Mouse (Mus musculus): Measurements from ENCODE around the gene Hoxd3. TPM values are rescaled to one million over a fixed set of nuclear protein-coding genes. Genes with fewer than 3 reads are reported as not detected.

The Hoxd3 gene
- polyA plus RNA-seq, 2 experiments from 2014 or later, result not detected

DNA sequence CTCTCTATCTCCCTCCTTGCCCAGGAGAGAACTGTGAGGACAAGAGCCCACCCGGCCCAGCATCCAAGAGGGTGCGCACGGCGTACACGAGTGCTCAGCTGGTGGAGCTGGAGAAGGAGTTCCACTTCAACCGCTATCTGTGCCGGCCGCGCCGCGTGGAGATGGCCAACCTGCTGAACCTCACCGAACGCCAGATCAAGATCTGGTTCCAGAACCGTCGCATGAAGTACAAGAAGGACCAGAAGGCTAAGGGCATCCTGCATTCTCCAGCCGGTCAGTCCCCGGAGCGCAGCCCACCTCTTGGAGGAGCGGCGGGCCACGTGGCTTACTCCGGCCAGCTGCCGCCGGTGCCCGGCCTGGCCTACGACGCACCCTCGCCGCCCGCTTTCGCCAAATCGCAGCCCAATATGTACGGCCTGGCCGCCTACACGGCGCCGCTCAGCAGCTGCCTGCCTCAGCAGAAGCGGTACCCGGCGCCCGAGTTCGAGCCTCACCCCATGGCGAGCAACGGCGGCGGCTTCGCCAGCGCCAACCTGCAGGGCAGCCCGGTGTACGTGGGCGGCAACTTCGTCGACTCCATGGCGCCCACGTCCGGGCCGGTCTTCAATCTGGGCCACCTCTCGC is 34.7 kb downstream of the Hoxd3 start:
- no peak for ATAC-seq

DNA sequence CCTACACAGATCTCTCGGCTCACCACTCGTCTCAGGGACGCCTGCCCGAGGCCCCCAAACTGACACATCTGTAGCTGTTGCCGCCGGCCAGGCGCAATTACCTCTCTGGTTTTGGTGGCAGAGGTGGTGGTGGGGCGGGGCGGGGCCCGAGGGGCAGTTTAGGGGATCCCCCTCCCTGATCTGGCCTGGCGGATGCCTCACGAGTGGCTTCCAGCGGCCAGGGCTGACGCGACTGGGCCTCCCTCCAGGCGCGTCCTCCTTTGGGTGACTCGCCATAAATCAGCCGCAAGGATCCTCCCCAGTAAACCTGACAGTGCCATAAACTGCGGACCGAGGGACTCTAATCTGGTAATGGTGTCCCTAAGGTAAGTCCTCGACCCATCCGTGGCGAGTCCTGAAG is 35.3 kb downstream of the Hoxd3 start:
- ATAC-seq, result no peak

DNA sequence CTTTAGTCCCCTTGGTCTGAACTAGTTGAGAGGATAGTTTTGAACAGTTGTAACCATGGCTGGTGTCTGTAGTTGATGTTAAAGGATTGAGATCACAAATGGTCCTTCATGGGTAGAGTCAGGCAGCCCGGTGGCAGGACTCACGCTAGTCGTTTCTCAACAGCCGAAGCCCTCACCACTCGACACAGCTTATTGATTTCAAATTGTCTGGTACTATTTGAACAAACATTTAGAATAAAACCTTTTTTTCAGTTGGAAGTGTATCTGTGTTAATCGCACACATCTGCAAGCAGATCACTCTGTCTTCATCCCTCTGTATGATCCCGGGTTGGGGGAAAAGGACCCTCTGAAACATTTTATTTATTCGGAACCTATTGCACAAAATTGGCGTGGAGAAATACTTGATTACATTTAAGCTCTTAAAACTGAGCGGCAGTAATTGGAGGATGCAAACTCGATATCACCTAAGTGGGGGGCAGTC is 36.0 kb downstream of the Hoxd3 start:
- no peak for ATAC-seq

DNA sequence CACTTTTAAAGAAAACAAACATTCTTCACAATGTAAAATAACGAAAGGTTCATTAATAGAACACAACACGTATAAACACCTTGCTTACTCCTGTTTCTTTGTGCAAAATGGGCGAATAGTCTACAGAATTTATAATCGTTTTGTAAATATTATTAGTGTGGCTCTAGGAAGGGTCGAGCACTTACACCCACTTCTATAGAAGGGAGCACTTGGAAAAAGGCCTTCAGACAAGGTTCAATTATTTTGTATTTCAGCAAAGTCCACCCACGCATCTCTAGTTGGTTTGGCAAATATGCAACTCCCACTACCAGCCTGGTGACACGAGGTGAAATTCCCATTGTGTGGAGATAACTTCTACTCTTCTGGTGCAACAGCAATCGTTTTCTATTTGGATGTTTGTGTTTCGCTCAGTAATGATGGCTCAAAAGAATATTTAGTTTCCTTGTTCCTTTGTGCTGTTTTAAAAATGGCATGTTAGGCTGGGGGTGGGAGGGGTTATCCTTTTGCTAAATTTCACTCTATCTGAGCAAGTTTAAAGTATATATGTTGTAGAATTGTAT is 36.8 kb downstream of the Hoxd3 start:
- ATAC-seq, result no peak

DNA sequence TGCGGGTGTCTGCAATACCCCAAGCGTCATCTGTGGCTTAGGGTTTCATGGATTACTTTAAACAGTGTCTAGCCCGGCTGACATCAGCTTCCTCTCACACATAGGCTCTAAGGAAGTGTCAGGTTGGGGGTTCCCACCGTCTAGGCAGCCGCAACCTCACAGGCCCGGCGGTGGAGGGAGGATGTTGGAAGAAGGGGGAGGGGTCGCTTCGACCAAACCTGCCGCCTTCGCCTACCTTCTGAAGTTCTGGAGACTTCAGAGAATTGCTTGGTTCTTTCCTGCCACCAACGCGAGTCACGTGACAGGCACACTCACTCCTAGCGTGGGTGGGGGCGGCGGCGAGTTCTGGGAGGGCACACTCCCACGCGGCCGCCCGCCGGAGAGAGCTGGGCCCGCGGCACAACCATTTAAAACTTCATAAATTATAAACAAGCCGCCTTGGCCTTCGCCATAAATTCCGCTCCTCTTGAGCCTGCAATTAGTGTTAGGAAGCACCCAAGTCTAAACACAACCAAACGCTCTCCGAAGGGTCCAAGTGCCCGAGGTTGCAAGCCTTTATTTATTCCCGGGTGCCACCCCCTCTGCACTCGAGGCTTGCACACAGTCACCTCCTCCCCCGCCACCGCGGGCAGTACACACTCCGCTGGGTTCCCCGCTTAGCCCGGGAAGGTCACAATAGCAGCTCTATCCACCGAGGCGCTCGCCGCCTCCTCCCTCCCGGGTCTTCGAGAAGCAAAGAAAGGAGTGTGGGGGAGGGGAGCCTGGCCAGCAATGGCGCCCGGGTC is 37.8 kb downstream of the Hoxd3 start:
- peak; percentile 68 for ATAC-seq

DNA sequence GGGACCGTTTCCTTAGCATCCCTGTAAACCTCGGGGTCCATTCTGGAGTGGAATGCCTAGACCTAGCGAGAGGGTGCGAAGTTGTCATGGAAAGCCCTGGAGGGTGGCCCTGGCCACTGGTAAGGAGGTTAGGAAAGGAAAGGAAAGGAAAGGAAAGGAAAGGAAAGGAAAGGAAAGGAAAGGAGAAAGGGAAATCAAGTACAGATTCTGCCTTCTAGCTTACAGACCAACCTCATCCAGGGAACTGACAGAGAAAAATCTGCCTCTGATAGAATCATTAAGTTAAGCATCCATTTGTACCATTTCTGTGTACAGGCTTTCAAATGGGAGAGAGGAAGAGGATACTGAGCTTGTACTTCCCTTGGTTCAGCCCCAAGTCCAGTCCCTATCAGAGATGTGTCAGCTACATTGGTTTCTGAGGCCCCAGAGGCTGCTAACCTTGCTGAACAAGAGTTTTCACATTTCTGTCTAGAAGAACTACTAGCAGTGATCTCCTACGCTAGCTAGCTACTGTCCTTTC is 39.1 kb downstream of the Hoxd3 start:
- no peak for ATAC-seq

DNA sequence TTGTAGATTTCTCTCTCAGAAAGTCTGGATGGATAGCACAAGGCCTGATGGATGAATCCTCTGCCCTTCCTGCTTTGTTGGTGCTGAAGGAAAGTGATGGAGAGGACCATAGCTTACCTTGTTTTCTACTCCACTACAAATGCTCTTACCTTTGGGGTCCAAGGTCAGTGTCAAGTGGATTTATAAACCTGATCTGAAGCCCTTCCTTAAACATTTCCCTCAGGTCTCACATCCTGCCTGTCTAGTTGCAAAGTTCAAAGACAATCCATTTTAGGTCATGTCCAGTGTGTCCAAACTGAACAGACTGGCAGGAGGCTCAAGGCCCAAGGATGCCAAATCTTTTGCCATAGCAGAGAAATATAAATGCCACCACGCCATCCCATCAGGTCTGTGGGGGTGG is 40.1 kb downstream of the Hoxd3 start:
- no peak for ATAC-seq

DNA sequence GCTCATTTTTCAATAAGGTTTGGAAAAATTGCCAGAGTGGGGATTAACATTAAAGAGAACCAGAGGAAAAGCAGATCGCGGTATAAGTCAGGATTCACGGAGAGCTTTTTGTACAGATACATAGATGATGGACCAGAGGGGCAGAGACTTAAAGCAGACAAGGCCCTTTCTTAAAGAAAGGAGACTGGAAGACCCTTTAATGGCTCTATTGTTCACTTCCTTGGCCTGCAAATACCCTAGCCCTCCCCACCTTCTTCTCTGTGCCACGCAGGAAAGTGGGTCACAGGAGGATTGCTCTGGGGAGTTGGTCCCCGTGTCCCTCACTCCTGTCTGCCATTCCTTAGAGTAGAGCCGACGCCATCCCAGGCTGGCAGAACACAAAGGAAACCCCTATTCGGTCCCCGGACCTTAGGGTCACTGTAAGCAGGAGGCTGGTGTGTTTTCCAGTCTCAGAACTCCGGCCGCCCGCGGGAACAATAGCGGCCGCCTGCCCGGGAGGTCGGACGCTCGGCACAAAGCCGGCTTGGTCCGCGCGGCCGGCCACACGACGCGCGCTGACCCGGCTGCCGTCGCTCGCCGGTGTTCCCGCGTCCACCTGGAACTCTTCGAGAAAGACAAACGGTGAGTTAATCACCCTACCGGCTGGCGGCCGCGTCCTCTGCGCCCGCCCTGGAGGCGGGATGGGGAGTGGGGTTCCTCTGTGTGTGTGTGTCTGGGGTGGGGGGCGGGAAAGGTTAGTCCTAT is 40.9 kb downstream of the Hoxd3 start:
- no peak for ATAC-seq

DNA sequence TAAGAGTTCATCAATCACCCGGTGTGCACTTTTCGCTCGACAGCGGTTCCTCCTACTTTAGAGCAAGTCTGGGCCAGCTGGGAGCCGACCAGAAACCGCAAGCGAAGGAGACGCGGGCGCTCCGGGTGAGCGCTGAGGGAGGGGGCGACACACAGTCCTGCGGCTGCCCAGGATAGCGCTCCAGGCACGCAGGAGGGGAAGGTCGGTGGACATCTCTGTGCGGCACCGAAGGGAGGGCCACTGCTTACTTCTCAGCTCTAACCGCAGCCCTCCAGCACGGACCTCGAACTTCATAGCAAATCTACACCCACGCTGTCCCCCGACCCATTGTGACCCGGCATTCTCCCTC is 41.4 kb downstream of the Hoxd3 start:
- ATAC-seq, result no peak

DNA sequence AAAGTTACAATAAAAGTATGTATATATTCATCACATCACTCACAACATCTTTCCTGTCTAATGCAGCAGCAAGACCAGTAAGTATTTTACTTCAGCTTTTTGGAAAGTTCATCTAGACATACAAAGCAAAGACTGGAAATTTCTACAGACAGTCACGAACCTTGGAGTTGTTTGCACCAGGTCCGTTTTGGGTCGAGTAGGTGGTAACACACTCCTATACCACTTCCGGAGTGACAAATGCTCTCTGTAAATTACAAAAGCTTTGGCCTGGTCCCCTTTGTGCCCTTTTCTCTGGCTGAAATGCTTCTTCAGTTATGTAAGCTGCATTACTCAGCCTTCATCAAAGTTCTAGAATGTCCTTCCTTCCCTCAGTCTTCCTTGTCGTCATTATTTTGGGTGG is 42.0 kb downstream of the Hoxd3 start:
- no peak for ATAC-seq

DNA sequence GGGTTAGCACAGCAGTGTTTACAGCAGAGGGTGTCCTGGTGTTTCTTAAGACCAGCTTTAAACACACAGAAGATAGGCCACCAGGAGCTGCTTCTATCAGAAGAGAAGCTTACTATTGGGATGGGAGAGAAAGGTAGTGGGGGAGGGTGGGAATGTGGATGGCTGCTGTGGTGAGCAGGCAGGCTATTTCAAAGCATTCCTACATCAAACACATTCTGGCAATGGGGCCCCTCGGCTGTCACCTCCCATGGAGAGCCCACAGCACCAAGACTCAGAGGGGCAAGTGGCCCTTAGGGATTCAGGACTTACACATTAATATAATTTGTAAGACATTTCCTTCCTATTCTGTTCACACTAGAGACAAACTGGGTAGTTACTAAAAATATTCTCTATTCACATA is 48.4 kb downstream of the Hoxd3 start:
- no peak for ATAC-seq

DNA sequence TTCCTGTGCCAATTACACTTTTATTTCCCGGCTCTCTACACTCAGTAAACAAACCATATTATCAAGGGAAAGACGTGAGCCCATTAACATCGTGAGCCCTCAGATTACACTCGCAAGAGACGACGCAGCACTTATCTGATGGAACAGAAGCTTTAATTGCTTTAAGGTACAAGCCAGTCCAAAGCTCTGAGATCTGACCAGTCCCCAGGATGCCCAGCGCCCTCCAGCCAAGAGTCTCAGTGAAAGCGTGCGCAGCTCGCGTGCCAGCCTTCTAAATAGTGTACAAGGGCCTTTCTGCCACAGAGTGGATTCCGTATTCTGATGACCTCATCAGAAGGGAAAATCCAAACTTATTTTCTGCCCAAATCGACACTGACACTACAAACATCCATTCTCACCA is 50.2 kb downstream of the Hoxd3 start:
- ATAC-seq, result no peak

DNA sequence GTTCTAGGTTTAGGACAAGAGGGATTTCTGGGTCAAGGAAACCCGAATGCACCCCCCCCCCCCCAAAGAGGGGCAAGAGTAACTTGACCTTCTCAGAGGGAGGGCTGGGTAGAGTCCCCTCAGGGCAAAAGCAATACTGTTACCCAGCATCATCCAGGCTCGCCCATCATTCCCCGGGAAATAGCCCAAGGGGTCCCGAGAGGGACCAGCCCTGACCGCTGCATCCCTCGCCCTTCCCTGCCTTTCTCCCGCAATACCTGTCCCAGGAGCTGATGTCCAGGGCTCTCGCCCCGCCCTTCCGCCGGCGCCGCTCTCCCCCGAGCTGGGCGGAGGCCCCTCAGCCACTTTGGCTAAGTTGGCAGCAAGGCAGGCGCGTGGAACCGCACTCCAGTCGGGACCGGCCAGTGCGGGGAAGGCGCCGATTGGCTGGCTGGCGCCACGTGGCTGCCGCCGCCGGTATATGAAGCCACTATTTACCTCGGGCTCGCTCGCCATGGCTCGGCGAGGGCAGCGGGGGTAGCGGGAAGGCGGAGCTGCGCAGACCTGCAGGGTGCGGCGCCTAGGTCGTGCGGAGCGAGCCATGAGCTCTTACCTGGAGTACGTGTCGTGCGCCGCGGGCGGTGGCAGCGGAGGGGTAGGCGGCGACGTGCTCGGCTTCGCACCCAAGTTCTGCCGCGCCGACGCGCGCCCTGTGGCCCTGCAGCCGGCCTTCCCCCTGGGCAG is 51.0 kb downstream of the Hoxd3 start, which contains the start of gene Hoxd1:
Gene Hoxd1 (plus strand): TSS at position 459 of the 723 bp plus-strand sequence.
- no peak for ATAC-seq

DNA sequence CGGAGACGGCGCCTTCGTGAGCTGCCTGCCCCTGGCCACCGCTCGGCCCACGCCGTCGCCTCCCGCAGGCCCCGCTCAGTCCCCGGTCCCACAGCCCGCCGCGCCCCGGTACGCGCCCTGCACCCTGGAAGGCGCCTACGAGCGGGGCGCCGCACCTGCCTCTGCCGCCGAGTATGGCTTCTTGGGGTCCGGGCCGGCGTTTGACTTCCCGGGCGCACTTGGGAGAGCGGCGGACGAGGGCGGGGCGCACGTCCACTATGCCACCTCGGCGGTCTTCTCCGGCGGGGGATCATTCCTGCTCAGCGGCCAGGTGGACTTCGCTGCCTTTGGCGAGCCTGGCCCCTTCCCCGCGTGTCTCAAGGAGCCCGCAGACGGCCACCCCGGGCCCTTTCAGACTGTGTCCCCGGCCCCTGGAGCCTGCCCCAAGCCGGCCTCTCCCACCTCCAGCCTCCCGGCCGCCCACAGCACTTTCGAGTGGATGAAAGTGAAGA is 51.6 kb downstream of the Hoxd3 start:
- no peak for ATAC-seq

DNA sequence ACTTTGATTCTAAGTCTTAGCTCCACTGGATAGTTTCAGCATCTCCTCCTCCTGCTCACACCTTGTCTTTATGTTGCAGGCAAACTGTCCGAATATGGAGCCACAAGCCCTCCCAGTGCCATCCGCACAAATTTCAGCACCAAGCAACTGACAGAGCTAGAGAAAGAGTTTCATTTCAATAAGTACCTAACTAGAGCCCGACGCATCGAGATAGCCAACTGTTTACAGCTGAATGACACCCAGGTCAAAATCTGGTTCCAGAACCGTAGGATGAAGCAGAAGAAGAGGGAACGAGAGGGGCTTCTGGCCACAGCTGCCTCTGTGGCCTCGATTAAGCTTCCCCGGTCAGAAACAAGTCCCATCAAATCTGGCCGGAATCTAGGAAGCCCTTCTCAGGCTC is 52.2 kb downstream of the Hoxd3 start:
- ATAC-seq, result no peak

DNA sequence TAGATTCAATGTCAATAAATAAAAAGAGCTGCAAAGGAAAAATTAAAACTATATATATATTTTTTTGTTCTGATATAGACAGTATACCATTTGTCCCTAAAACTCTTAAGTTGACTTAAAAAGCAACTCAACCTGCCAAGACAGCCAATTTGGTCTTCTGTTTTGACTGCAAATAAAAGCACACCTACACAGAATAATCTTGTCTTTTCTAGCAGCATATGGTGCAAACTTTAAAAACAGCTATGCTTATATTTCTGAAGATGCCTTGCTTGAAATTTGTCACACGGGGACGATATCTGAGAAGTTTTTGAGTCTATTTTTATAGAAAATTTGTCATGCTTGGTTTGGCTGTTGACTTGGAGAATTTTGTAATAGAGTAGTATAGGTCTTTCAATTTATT is 62.6 kb downstream of the Hoxd3 start:
- no peak for ATAC-seq

DNA sequence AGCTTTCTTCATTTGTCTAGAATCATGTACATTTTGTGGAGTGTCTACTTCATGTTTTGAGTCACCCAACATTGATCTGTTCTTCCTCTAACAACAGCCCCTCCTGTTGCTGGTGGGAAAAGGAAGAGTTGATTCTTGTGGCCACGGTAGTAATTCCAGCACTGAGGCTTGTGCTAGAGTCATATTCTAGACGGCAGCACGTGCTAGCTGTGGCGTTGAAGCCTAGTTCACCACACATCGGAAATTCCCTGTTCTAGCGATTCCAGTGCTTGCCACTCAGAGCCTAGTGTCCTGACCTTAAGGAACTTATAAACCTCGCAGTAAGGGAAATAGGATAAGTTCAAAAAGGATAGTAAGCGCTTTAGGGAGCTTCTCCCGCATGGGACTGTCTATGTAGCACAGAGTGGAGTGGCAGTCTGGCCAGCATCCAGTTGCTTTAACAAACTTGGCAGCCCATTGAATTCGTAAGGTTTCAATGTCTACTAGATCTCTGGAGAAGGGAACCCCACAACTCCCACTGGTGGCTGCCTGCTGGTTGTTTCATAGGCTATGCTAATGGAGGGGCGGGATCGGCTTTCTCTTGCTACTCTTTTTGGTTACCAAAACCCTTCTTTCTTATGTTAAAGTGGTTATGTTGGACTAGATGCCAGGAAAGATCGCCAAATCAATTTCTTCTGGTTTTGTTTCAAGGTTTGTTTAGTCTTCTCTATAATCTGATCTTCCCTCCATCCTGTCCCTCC is 66.0 kb downstream of the Hoxd3 start:
- no peak for ATAC-seq

DNA sequence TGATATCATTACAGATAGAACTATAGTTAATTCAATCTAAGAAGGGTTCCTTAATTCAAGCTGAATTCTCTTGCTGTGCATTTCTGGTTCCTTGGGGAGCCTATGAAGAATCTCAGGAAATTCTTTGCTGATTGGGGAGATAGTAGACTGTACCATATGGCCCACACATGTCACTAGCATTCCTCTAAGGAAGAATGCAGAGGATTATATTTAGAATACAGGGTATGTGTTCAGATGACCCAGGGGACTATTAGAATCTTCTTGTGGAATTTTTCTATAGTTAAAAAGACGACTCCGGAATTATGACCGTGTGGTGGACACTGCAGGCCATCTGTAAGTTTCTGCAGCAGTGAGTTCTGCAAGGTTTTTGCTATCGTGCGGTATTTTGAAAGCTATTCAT is 69.7 kb downstream of the Hoxd3 start:
- ATAC-seq, result no peak

DNA sequence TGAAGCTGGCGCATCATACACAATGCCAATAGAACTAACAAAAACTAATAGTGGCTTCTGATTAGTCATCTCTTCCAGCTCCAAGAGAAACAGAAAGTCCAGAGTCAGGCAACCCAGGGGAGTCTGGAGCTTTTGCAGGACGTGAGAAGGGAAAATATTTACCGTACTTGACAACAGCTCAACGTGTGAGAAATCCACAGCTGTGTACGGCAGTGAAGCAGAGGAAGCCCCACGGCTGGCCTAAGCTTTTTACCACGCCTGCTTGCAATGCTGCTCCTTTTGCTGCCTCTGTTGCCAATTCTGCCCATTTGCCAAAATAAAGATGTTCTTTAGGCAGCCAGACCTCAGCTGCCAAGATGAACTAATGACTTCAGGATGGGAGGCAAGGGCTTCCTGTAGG is 83.8 kb downstream of the Hoxd3 start:
- ATAC-seq, result no peak
